ENCODE assay signal across 31 mouse cellular contexts in genomic region chr15:16834761-16835160, GRCm38 (mm10).
"Had no signal": no experiment of that assay in that cellular context is flagged by ENCODE, and none has a peak within 500 bp of the region (broad histone marks: within the 10 kb centered on the region; RNA-seq: fewer than 3 reads in every experiment).

No protein-coding gene starts in this region.

- H3K27ac ChIP-seq: limb, embryonic 10.5 days; limb, embryonic 12.5 days; limb, embryonic 13.5 days; limb, embryonic 15.5 days; liver, embryonic 13.5 days; liver, embryonic 14.5 days; liver, embryonic 15.5 days; lung, embryonic 15.5 days; macrophage; midbrain, embryonic 10.5 days; midbrain, embryonic 12.5 days; midbrain, embryonic 13.5 days; midbrain, embryonic 15.5 days; neural tube, embryonic 12.5 days had no signal

- DNase-seq: left cerebral cortex, postnatal 4 days; liver; liver, embryonic 13.5 days; liver, postnatal 0 days; lung, adult 18-20 months; lung, adult 2 months; lung, embryonic 14.5 days; lung, postnatal 10 days; lung, postnatal 14 days; lung, postnatal 36 days; lung, postnatal 4 days; midbrain, embryonic 14.5 days had no signal

- H3K4me3 ChIP-seq: limb, embryonic 10.5 days; limb, embryonic 12.5 days; limb, embryonic 13.5 days; limb, embryonic 15.5 days; liver, embryonic 13.5 days; liver, embryonic 15.5 days; lung, embryonic 15.5 days; megakaryocyte, embryonic 14.5 days; midbrain, embryonic 10.5 days; midbrain, embryonic 12.5 days; midbrain, embryonic 13.5 days; midbrain, embryonic 15.5 days; myocyte; neural tube, embryonic 12.5 days had no signal

- H3K27me3 ChIP-seq: limb, embryonic 12.5 days; limb, embryonic 13.5 days; limb, embryonic 15.5 days; liver, embryonic 13.5 days; liver, embryonic 15.5 days; lung, embryonic 15.5 days; megakaryocyte, embryonic 14.5 days; midbrain, embryonic 12.5 days; midbrain, embryonic 13.5 days; midbrain, embryonic 15.5 days; neural tube, embryonic 12.5 days had no signal

- H3K36me3 ChIP-seq: limb, embryonic 10.5 days; limb, embryonic 12.5 days; limb, embryonic 13.5 days; limb, embryonic 15.5 days; liver, embryonic 13.5 days; liver, embryonic 15.5 days; lung, embryonic 15.5 days; midbrain, embryonic 10.5 days; midbrain, embryonic 12.5 days; midbrain, embryonic 13.5 days; midbrain, embryonic 15.5 days; neural tube, embryonic 12.5 days had no signal

- ATAC-seq: liver, postnatal 0 days; lung, postnatal 0 days; midbrain, embryonic 13.5 days; midbrain, embryonic 15.5 days; midbrain, embryonic 16.5 days had no signal

- H3K4me2 ChIP-seq: limb, embryonic 12.5 days; limb, embryonic 13.5 days; limb, embryonic 15.5 days; liver, embryonic 11.5 days; liver, embryonic 13.5 days; liver, embryonic 15.5 days; lung, embryonic 14.5 days; lung, embryonic 15.5 days; midbrain, embryonic 11.5 days; midbrain, embryonic 12.5 days; midbrain, embryonic 13.5 days; midbrain, embryonic 15.5 days; neural tube, embryonic 12.5 days had no signal

- H3K9ac ChIP-seq: limb, embryonic 12.5 days; limb, embryonic 13.5 days; limb, embryonic 15.5 days; liver, embryonic 13.5 days; liver, embryonic 14.5 days; liver, embryonic 15.5 days; liver, postnatal 0 days; lung, embryonic 14.5 days; lung, embryonic 15.5 days; midbrain, embryonic 12.5 days; midbrain, embryonic 13.5 days; midbrain, embryonic 15.5 days; neural tube, embryonic 12.5 days had no signal

- H3K4me1 ChIP-seq: limb, embryonic 10.5 days; limb, embryonic 12.5 days; limb, embryonic 13.5 days; limb, embryonic 15.5 days; liver, embryonic 13.5 days; liver, embryonic 15.5 days; lung, embryonic 15.5 days; megakaryocyte, embryonic 14.5 days; midbrain, embryonic 10.5 days; midbrain, embryonic 12.5 days; midbrain, embryonic 13.5 days; midbrain, embryonic 15.5 days; neural tube, embryonic 12.5 days had no signal

- H3K9me3 ChIP-seq: limb, embryonic 10.5 days; limb, embryonic 12.5 days; limb, embryonic 13.5 days; limb, embryonic 15.5 days; liver, embryonic 13.5 days; liver, embryonic 15.5 days; lung, embryonic 15.5 days; megakaryocyte, embryonic 14.5 days; midbrain, embryonic 10.5 days; midbrain, embryonic 12.5 days; midbrain, embryonic 13.5 days; midbrain, embryonic 15.5 days; neural tube, embryonic 12.5 days had no signal
